Mouse (Mus musculus) kidney, embryonic 14.5 days (tissue): ENCODE measurements around the gene Cacna1e. TPM values are rescaled to one million over a fixed set of nuclear protein-coding genes. Genes with fewer than 3 reads are reported as not detected.
A peak's percentile ranks its signal among the peaks of the same experiment; 100 is the strongest.

ENCODE experiments used
- ATAC-seq: fragments of 200-750 bp; cut with Nextera tagmentation; 2 replicates; pipeline ENCODE4 v1.8.0; 2017; ENCODE audit warnings: moderate number of reproducible peaks, mild to moderate bottlenecking, moderate TSS enrichment, moderate library complexity; ENCODE audit not compliant: low FRiP score, low TSS enrichment
- H3K27ac ChIP-seq: fragments of 300-500 bp; sonication (generic); 2 replicates; pipeline ENCODE4 v1.5.1; 2014; ENCODE audit warnings: low read depth, mild to moderate bottlenecking, low read length, moderate library complexity, mixed read lengths
- H3K27me3 ChIP-seq: fragments of 300-500 bp; sonication (generic); 2 replicates; pipeline ENCODE4 v1.6.1; 2014; ENCODE audit warnings: mild to moderate bottlenecking, low read length; ENCODE audit not compliant: control insufficient read depth, insufficient read depth
- H3K36me3 ChIP-seq: fragments of 300-500 bp; sonication (generic); 2 replicates; pipeline ENCODE4 v1.6.1; 2014; ENCODE audit warnings: low read length, mixed read lengths; ENCODE audit not compliant: control insufficient read depth, insufficient read depth
- H3K4me1 ChIP-seq: fragments of 300-500 bp; sonication (generic); 2 replicates; pipeline ENCODE4 v1.6.1; 2014; ENCODE audit warnings: low read length, mixed read lengths; ENCODE audit not compliant: control insufficient read depth, insufficient read depth
- H3K4me2 ChIP-seq: fragments of 300-500 bp; sonication (generic); replicated peaks from 2 replicates; pipeline ENCODE4 v1.6.1; 2014; ENCODE audit warnings: low read depth, mild to moderate bottlenecking, low read length
- H3K4me3 ChIP-seq: fragments of 300-500 bp; sonication (generic); 2 replicates; pipeline ENCODE4 v1.5.1; 2014; ENCODE audit warnings: mild to moderate bottlenecking, low read length
- H3K9ac ChIP-seq: fragments of 300-500 bp; sonication (generic); 2 replicates; pipeline ENCODE4 v1.6.1; 2014; ENCODE audit warnings: low read depth, mild to moderate bottlenecking, low read length, moderate library complexity
- H3K9me3 ChIP-seq: fragments of 300-500 bp; sonication (generic); 2 replicates; pipeline ENCODE4 v1.6.1; 2016; ENCODE audit warnings: low read length; ENCODE audit not compliant: control insufficient read depth
- WGBS: fragments of 180-500 bp; shearing (Covaris S2); extraction: QIAGEN DNeasy Blood & Tissue Kit; methylation state at CpG from one replicate; pipeline ENCODE4 v1.1.7; 2014; 5-methylcytosine and 5-hydroxymethylcytosine counted together
- polyA plus RNA-seq: library from polyadenylated mRNA; unstranded; fragments of >200 nt; fragmentation: Nextera tagmentation; extraction: Ambion mirVana; gene quantifications from 2 replicates; pipeline ENCODE4 v1.2.1, GENCODE M21; 2014

Cacna1e gene
- polyA plus RNA-seq, 1 experiment from 2014 or later, result 0.04 TPM

DNA sequence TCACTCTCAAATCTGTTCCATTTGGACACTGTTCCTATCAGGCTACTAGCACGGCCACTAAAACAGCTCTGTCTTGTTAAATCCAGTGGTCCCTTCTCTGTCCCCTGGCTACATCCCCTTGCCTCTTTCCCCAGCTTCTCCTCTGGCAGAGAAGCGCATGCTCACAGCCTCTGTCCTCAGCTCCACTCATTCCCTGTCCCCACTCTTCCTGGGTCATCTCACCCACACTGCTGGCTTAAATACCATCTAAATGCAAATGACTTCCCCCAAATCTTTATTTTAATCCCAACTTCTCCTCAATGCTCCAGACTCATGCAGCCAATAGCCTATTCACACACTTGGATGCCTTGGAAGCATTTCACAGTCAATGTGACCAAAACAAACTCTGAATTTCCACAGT lies 407.6 kb downstream of the Cacna1e start:
- Histone ChIP-seq H3K9me3 (no peaks in the 10 kb centered on the region), H3K27me3 (no peaks in the 10 kb centered on the region), H3K9ac (no peak overlapping the region), H3K27ac (no peak overlapping the region), H3K36me3 (no peaks in the 10 kb centered on the region), H3K4me2 (no peak overlapping the region), H3K4me1 (no peaks in the 10 kb centered on the region), H3K4me3 (no peak overlapping the region)
- WGBS, result 94% methylated on average over 2 of the region's 2 CpGs
- no peak for ATAC-seq

GRCm38 (mm10) chr1:154475706-154476105 lies 408.6 kb downstream of the Cacna1e start:
- Histone ChIP-seq H3K36me3 (no peaks in the 10 kb centered on the region), H3K4me2 (no peak overlapping the region), H3K4me3 (no peak overlapping the region), H3K9me3 (no peaks in the 10 kb centered on the region), H3K9ac (no peak overlapping the region), H3K4me1 (no peaks in the 10 kb centered on the region), H3K27ac (no peak overlapping the region), H3K27me3 (no peaks in the 10 kb centered on the region)
- WGBS, result 95% methylated on average over 2 of the region's 2 CpGs
- ATAC-seq, result no peak

DNA sequence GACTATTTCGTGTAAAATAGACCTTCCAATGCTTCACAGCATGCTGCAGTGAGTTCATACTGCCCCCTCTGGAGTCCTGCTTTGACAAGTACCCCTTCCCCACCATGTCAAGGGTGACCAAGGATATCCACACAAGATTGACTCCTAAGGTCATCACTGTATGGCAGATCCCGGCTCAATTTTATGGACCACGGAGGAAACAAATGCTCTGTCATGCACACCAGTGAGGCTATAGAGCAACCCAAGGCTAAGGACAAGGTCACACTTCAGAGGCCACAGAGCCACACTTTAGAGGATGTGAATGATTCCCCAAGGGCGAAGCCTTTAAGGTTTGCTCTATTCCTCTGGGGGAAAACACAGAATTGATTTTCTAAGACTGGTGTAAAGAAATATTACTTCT lies 410.1 kb downstream of the Cacna1e start:
- no peak overlapping the region for H3K4me3 ChIP-seq
- ATAC-seq, result no peak
- H3K27ac ChIP-seq, result no peak overlapping the region
- no peaks in the 10 kb centered on the region for H3K9me3 ChIP-seq
- no peak overlapping the region for H3K4me2 ChIP-seq
- WGBS, result 50% methylated on average over 4 of the region's 4 CpGs
- H3K36me3 ChIP-seq, result no peaks in the 10 kb centered on the region
- no peak overlapping the region for H3K9ac ChIP-seq
- H3K27me3 ChIP-seq, result no peaks in the 10 kb centered on the region
- H3K4me1 ChIP-seq, result no peaks in the 10 kb centered on the region

DNA sequence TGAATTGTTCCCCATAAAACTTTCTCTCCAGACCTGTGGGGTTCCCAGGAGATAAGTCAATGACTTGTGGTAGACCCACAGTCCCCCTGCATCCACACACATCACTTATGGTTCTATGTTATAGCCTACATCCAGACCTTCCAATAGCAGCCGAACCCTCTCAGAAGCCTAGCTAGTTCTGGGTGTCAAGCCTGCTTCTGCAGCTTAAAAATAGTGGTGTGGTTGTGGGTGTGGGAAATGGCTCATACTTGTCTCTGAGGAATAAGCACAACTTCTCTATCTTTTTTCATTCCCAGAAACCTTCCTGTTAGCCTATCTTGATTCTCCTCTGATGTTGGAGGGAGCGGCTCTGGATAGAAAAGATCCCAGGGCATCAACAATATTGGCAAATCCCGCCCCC lies 417.0 kb downstream of the Cacna1e start:
- Histone ChIP-seq H3K4me2 (no peak overlapping the region), H3K27ac (no peak overlapping the region), H3K9ac (no peak overlapping the region), H3K27me3 (no peaks in the 10 kb centered on the region), H3K4me3 (no peak overlapping the region), H3K4me1 (no peaks in the 10 kb centered on the region), H3K9me3 (no peaks in the 10 kb centered on the region), H3K36me3 (no peaks in the 10 kb centered on the region)
- WGBS, result 86% methylated on average over 3 of the region's 3 CpGs
- no peak for ATAC-seq

- H3K4me2 ChIP-seq, result no peak overlapping the region
- no peak overlapping the region for H3K4me3 ChIP-seq
- no peak overlapping the region for H3K9ac ChIP-seq
- H3K36me3 ChIP-seq, result no peaks in the 10 kb centered on the region
- 56% methylated on average over 5 of the region's 5 CpGs for WGBS
- peak; percentile 66; the same call in 1 of the 2 replicates for ATAC-seq
- H3K27ac ChIP-seq, result no peak overlapping the region
- no peaks in the 10 kb centered on the region for H3K27me3 ChIP-seq
- no peaks in the 10 kb centered on the region for H3K9me3 ChIP-seq
- no peaks in the 10 kb centered on the region for H3K4me1 ChIP-seq
Observed at GRCm38 (mm10) chr1:154461521-154461920, 422.8 kb downstream of the Cacna1e start.

- no peak overlapping the region for H3K9ac ChIP-seq
- no peak overlapping the region for H3K4me3 ChIP-seq
- H3K27ac ChIP-seq, result no peak overlapping the region
- no peak for ATAC-seq
- H3K4me1 ChIP-seq, result no peaks in the 10 kb centered on the region
- no peaks in the 10 kb centered on the region for H3K9me3 ChIP-seq
- no peaks in the 10 kb centered on the region for H3K27me3 ChIP-seq
- H3K4me2 ChIP-seq, result no peak overlapping the region
- 82% methylated on average over 7 of the region's 7 CpGs for WGBS
- H3K36me3 ChIP-seq, result no peaks in the 10 kb centered on the region
Observed at GRCm38 (mm10) chr1:154460067-154460466, 424.2 kb downstream of the Cacna1e start.

- no peaks in the 10 kb centered on the region for H3K4me1 ChIP-seq
- H3K9me3 ChIP-seq, result no peaks in the 10 kb centered on the region
- no peaks in the 10 kb centered on the region for H3K36me3 ChIP-seq
- H3K9ac ChIP-seq, result no peak overlapping the region
- no peak overlapping the region for H3K27ac ChIP-seq
- H3K4me2 ChIP-seq, result no peak overlapping the region
- H3K4me3 ChIP-seq, result no peak overlapping the region
- 80% methylated on average over 2 of the region's 2 CpGs for WGBS
- ATAC-seq, result no peak
- H3K27me3 ChIP-seq, result no peaks in the 10 kb centered on the region
Observed at GRCm38 (mm10) chr1:154458601-154459000, 425.7 kb downstream of the Cacna1e start.

DNA sequence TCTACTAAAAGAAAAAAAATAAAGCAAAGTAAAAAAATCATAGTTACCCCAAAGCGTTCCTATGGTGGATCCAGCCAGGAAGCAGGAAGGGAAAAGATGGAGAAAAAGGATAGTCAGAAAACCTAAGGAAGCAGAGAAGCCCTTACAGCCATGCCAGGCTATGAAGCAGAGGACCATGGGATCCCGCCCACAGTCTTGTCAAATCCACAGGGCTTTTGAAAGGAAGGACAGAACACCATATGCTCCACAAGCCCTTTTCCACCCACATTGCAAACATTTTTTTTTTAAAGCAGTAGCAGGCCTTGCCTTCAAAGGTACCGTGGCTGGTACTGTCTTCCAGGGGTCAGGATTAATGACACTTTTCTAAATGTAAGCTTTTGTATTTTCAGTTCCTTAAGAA lies 433.5 kb downstream of the Cacna1e start:
- H3K27me3 ChIP-seq, result no peaks in the 10 kb centered on the region
- H3K27ac ChIP-seq, result no peak overlapping the region
- H3K9ac ChIP-seq, result no peak overlapping the region
- 90% methylated on average over 3 of the region's 3 CpGs for WGBS
- ATAC-seq, result no peak
- no peaks in the 10 kb centered on the region for H3K4me1 ChIP-seq
- no peak overlapping the region for H3K4me2 ChIP-seq
- H3K9me3 ChIP-seq, result no peaks in the 10 kb centered on the region
- H3K36me3 ChIP-seq, result no peaks in the 10 kb centered on the region
- no peak overlapping the region for H3K4me3 ChIP-seq

DNA sequence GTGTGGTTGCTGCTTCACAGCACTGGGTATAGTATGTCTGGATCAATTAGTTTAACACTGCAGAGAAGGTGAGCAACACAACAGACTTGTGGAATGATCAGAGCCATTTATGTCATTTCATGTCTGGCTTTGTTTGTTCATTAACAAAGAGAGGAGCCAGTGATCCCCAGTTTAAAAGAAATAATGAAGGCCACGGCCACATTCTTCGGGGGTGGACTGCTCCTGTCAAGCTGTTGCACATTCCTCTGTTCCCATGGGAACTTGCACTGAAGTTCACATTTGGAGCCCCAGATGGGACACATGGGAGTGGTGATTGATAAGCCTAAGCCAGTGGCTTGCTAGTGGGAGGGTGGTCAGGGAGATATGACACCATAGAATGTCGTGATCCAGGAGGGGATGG lies 437.8 kb downstream of the Cacna1e start:
- Histone ChIP-seq H3K27ac (no peak overlapping the region), H3K27me3 (no peaks in the 10 kb centered on the region), H3K9ac (no peak overlapping the region), H3K4me1 (no peaks in the 10 kb centered on the region), H3K4me3 (no peak overlapping the region), H3K4me2 (no peak overlapping the region), H3K36me3 (no peaks in the 10 kb centered on the region), H3K9me3 (no peaks in the 10 kb centered on the region)
- no peak for ATAC-seq
- 55% methylated on average over 3 of the region's 3 CpGs for WGBS

- no peaks in the 10 kb centered on the region for H3K36me3 ChIP-seq
- no peaks in the 10 kb centered on the region for H3K9me3 ChIP-seq
- no peak overlapping the region for H3K4me3 ChIP-seq
- no peak overlapping the region for H3K27ac ChIP-seq
- no peak overlapping the region for H3K4me2 ChIP-seq
- H3K9ac ChIP-seq, result no peak overlapping the region
- no peaks in the 10 kb centered on the region for H3K27me3 ChIP-seq
- 94% methylated on average over 1 of the region's 1 CpGs for WGBS
- H3K4me1 ChIP-seq, result no peaks in the 10 kb centered on the region
- no peak for ATAC-seq
Observed at GRCm38 (mm10) chr1:154433520-154433919, 450.8 kb downstream of the Cacna1e start.
